In genomic region chr6:87085026-87085425, GRCm38 (mm10) we compare ENCODE assay signal across 18 mouse cellular contexts. TPM values are rescaled to one million over a fixed set of nuclear protein-coding genes. Genes with fewer than 3 reads are reported as not detected.
DNase-seq lines count a peak whose midpoint lies in the region; ATAC-seq and TF ChIP-seq lines count a peak whose summit lies in the region.
"Had no signal": no experiment of that assay in that cellular context is flagged by ENCODE, and none has a peak within 500 bp of the region (broad histone marks: within the 10 kb centered on the region; RNA-seq: fewer than 3 reads in every experiment).

No protein-coding gene starts in this region.

- H3K9me3 ChIP-seq in G1E (replicated peaks) = no peaks in the 10 kb centered on the region
- no peaks in the 10 kb centered on the region for H3K9me3 ChIP-seq in intestine, postnatal 0 days (ENCODE audit: control insufficient read depth)
- H3K9me3 ChIP-seq in liver, postnatal 0 days (ENCODE audit: low read length) = no peaks in the 10 kb centered on the region
- no peaks in the 10 kb centered on the region for H3K9me3 ChIP-seq in hindbrain, embryonic 14.5 days (ENCODE audit: control insufficient read depth, low read length)
- H3K9me3 ChIP-seq in forebrain, postnatal 0 days (ENCODE audit: low read length) = no peaks in the 10 kb centered on the region
- H3K9me3 ChIP-seq: hindbrain, embryonic 12.5 days; midbrain, embryonic 13.5 days had no signal

- WGBS in intestine, postnatal 0 days = 36% methylated on average over 6 of the region's 6 CpGs
- 49% methylated on average over 6 of the region's 6 CpGs for WGBS in liver, postnatal 0 days (ENCODE audit: insufficient replicate concordance)
- WGBS in hindbrain, embryonic 14.5 days = 91% methylated on average over 6 of the region's 6 CpGs
- 91% methylated on average over 6 of the region's 6 CpGs for WGBS in forebrain, postnatal 0 days

- peak; percentile 93 for TF ChIP-seq EP300 in liver, postnatal 0 days (IDR thresholded peaks at IDR 0.05; ENCODE audit: low read depth)

- peak; percentile 93 for ATAC-seq in G1E (ENCODE audit: extremely low read depth, insufficient number of reproducible peaks, low FRiP score, poor library complexity, severe bottlenecking)
- peak; percentile 63 for ATAC-seq in intestine, postnatal 0 days
- peak; percentile 63 for ATAC-seq in liver, postnatal 0 days
- ATAC-seq in hindbrain, embryonic 14.5 days (ENCODE audit: low FRiP score) = no peak
- no peak for ATAC-seq in forebrain, postnatal 0 days
- ATAC-seq: midbrain, embryonic 13.5 days had no signal

- H3K9ac ChIP-seq in intestine, postnatal 0 days (ENCODE audit: low read depth, low read length) = no peak overlapping the region
- H3K9ac ChIP-seq in liver, postnatal 0 days (replicated peaks) = no peak overlapping the region
- no peak overlapping the region for H3K9ac ChIP-seq in hindbrain, embryonic 14.5 days
- H3K9ac ChIP-seq in forebrain, postnatal 0 days = no peak overlapping the region
- H3K9ac ChIP-seq: hindbrain, embryonic 12.5 days; lung, embryonic 14.5 days; midbrain, embryonic 13.5 days had no signal

- no peak overlapping the region for H3K4me2 ChIP-seq in intestine, postnatal 0 days (replicated peaks; ENCODE audit: low read depth)
- no peak overlapping the region for H3K4me2 ChIP-seq in liver, postnatal 0 days (ENCODE audit: low read depth, low read length)
- H3K4me2 ChIP-seq in hindbrain, embryonic 14.5 days (replicated peaks) = no peak overlapping the region
- H3K4me2 ChIP-seq in forebrain, postnatal 0 days (ENCODE audit: low read depth) = no peak overlapping the region
- H3K4me2 ChIP-seq: hindbrain, embryonic 12.5 days; lung, embryonic 14.5 days; midbrain, embryonic 13.5 days had no signal

- peak; percentile 71 for DNase-seq in G1E (ENCODE audit: low spot score)
- peak; percentile 61 for DNase-seq in MN1 (ENCODE audit: low spot score)
- peak; percentile 28 for DNase-seq in liver, postnatal 0 days
- DNase-seq in urinary bladder, adult 2 months (ENCODE audit: low spot score) = no peak
- DNase-seq in hindbrain, embryonic 14.5 days (ENCODE audit: low spot score) = no peak
- no peak for DNase-seq in gastrocnemius, postnatal 14 days
- no peak for DNase-seq in forebrain, postnatal 0 days
- DNase-seq: adrenal gland, adult 8-10 months; cerebellum, adult 18-20 months; kidney, postnatal 10 days; lung, embryonic 14.5 days; thymus, postnatal 36 days had no signal

- peaks cover 81% of the 10 kb centered on the region for H3K4me1 ChIP-seq in G1E (ENCODE audit: insufficient read depth, low read depth, low read length)
- H3K4me1 ChIP-seq in intestine, postnatal 0 days (replicated peaks; ENCODE audit: control insufficient read depth, insufficient read depth, low read length) = no peaks in the 10 kb centered on the region
- no peaks in the 10 kb centered on the region; the same call in 1 of the 2 replicates for H3K4me1 ChIP-seq in liver, postnatal 0 days (ENCODE audit: insufficient read depth)
- no peaks in the 10 kb centered on the region for H3K4me1 ChIP-seq in hindbrain, embryonic 14.5 days (replicated peaks; ENCODE audit: control insufficient read depth, insufficient read depth, low read length)
- no peaks in the 10 kb centered on the region for H3K4me1 ChIP-seq in forebrain, postnatal 0 days (ENCODE audit: insufficient read depth)
- H3K4me1 ChIP-seq: hindbrain, embryonic 12.5 days; midbrain, embryonic 13.5 days had no signal

- H3K27ac ChIP-seq in intestine, postnatal 0 days (ENCODE audit: low read depth, low read length) = peak overlapping the region; percentile 36; the same call in 1 of the 2 replicates
- no peak overlapping the region for H3K27ac ChIP-seq in liver, postnatal 0 days (ENCODE audit: low read depth)
- no peak overlapping the region for H3K27ac ChIP-seq in hindbrain, embryonic 14.5 days
- no peak overlapping the region for H3K27ac ChIP-seq in forebrain, postnatal 0 days (ENCODE audit: low read depth, low read length)
- H3K27ac ChIP-seq: hindbrain, embryonic 12.5 days; midbrain, embryonic 13.5 days had no signal

- intact Hi-C loops in gastrocnemius, postnatal 14 days (cut with DNase I; ENCODE audit: low total_unique reads) = no loop called here

- peaks cover 91% of the 10 kb centered on the region for H3K36me3 ChIP-seq in G1E (replicated peaks)
- peaks cover 89% of the 10 kb centered on the region for H3K36me3 ChIP-seq in intestine, postnatal 0 days (ENCODE audit: control insufficient read depth, insufficient read depth)
- peaks cover 52% of the 10 kb centered on the region for H3K36me3 ChIP-seq in liver, postnatal 0 days (replicated peaks; ENCODE audit: insufficient read depth, low read length)
- H3K36me3 ChIP-seq in hindbrain, embryonic 14.5 days (replicated peaks; ENCODE audit: control insufficient read depth, insufficient read depth) = peaks cover 97% of the 10 kb centered on the region
- peaks cover 84% of the 10 kb centered on the region for H3K36me3 ChIP-seq in forebrain, postnatal 0 days (ENCODE audit: insufficient read depth)

- TF ChIP-seq CTCF in G1E (IDR thresholded peaks at IDR 0.05; ENCODE audit: low read depth, low read length) = no peak
- no peak for TF ChIP-seq CTCF in intestine, postnatal 0 days (IDR thresholded peaks at IDR 0.05; ENCODE audit: low read depth)
- no peak for TF ChIP-seq CTCF in liver, postnatal 0 days (IDR thresholded peaks at IDR 0.05; ENCODE audit: low read depth)
- TF ChIP-seq CTCF in forebrain, postnatal 0 days (IDR thresholded peaks at IDR 0.05; ENCODE audit: low read depth) = no peak

- H3K27me3 ChIP-seq in G1E (ENCODE audit: insufficient read depth, low read length) = no peaks in the 10 kb centered on the region
- no peaks in the 10 kb centered on the region for H3K27me3 ChIP-seq in intestine, postnatal 0 days (replicated peaks; ENCODE audit: control insufficient read depth, insufficient read depth, low read length)
- H3K27me3 ChIP-seq in liver, postnatal 0 days (ENCODE audit: insufficient read depth, low read length) = no peaks in the 10 kb centered on the region
- no peaks in the 10 kb centered on the region for H3K27me3 ChIP-seq in hindbrain, embryonic 14.5 days (ENCODE audit: control insufficient read depth, insufficient read depth, low read length)
- H3K27me3 ChIP-seq in forebrain, postnatal 0 days (ENCODE audit: insufficient read depth, low read length) = no peaks in the 10 kb centered on the region
- H3K27me3 ChIP-seq: hindbrain, embryonic 12.5 days; midbrain, embryonic 13.5 days had no signal

- no peak overlapping the region; the same call in 1 of the 2 replicates for H3K4me3 ChIP-seq in G1E (ENCODE audit: low read depth, low read length)
- no peak overlapping the region for H3K4me3 ChIP-seq in intestine, postnatal 0 days (ENCODE audit: low read depth, low read length)
- H3K4me3 ChIP-seq in liver, postnatal 0 days (ENCODE audit: low read depth, low read length) = no peak overlapping the region
- no peak overlapping the region for H3K4me3 ChIP-seq in hindbrain, embryonic 14.5 days (replicated peaks; ENCODE audit: low read length)
- no peak overlapping the region for H3K4me3 ChIP-seq in forebrain, postnatal 0 days (ENCODE audit: low read depth, low read length)
- H3K4me3 ChIP-seq: hindbrain, embryonic 12.5 days; midbrain, embryonic 13.5 days had no signal

RNA-seq across cellular contexts. Expression of gene D6Ertd527e, which starts 19.5 kb away (rescaled TPM):
- total RNA-seq in G1E (2014; fragmentation: Nextera tagmentation) = not detected in 2 replicates
- 0.06 and 0.16 TPM in 2 replicates for total RNA-seq in G1E (2017)
- polyA plus RNA-seq in G1E (2012) = 0.14 TPM in 1 of 2 replicates, not detected in the other
- polyA plus RNA-seq in intestine, postnatal 0 days (2015; fragmentation: Nextera tagmentation; extraction: Ambion mirVana) = 0.18 and 0.25 TPM in 2 replicates
- polyA plus RNA-seq in liver, postnatal 0 days (2015; fragmentation: Nextera tagmentation; extraction: Ambion mirVana) = not detected in 2 replicates
- polyA plus RNA-seq in urinary bladder, adult 2 months (2012; rRNA removed) = 0.22 and 0.31 TPM in 2 replicates
- 0.13 and 0.21 TPM in 2 replicates for polyA plus RNA-seq in hindbrain, embryonic 14.5 days (2014; fragmentation: Nextera tagmentation; extraction: Ambion mirVana)
- not detected for total RNA-seq in gastrocnemius, postnatal 14 days (2021)
- not detected in 2 replicates for total RNA-seq in forebrain, postnatal 0 days (2014; rRNA removed)
- polyA plus RNA-seq in forebrain, postnatal 0 days (2015; fragmentation: Nextera tagmentation; extraction: Ambion mirVana) = 0.07 and 0.10 TPM in 2 replicates
- total RNA-seq: ES-E14; layer of hippocampus, adult 8-10 months had no signal
- polyA plus RNA-seq: heart, embryonic 14.5 days had no signal

RNA-seq across cellular contexts. Expression of gene Gfpt1, which starts 42.4 kb away (rescaled TPM):
- total RNA-seq in G1E (2014; fragmentation: Nextera tagmentation) (195 and 196 TPM in 2 replicates), G1E (2017) (87.2 and 99.2 TPM in 2 replicates)
- 46.1 and 78.7 TPM in 2 replicates for polyA plus RNA-seq in G1E (2012)
- polyA plus RNA-seq in intestine, postnatal 0 days (2015; fragmentation: Nextera tagmentation; extraction: Ambion mirVana) = 17.5 and 18.8 TPM in 2 replicates
- polyA plus RNA-seq in liver, postnatal 0 days (2015; fragmentation: Nextera tagmentation; extraction: Ambion mirVana) = 3.6 and 4.1 TPM in 2 replicates
- polyA plus RNA-seq in urinary bladder, adult 2 months (2012; rRNA removed) = 23.2 and 25.1 TPM in 2 replicates
- 26.9 and 28.8 TPM in 2 replicates for polyA plus RNA-seq in hindbrain, embryonic 14.5 days (2014; fragmentation: Nextera tagmentation; extraction: Ambion mirVana)
- total RNA-seq in gastrocnemius, postnatal 14 days (2021) = 10 to 100 TPM; 29.3 to 32.6 TPM
- 34.0 and 43.0 TPM in 2 replicates for total RNA-seq in forebrain, postnatal 0 days (2014; rRNA removed)
- polyA plus RNA-seq in forebrain, postnatal 0 days (2015; fragmentation: Nextera tagmentation; extraction: Ambion mirVana) = 12.5 and 16.5 TPM in 2 replicates

Comparison
In these comparisons a context has a peak if more than half of its experiments do, and no peak if none do; other contexts are left out.
1. ATAC-seq: peak in G1E (single experiment), intestine, postnatal 0 days (single experiment) and liver, postnatal 0 days (single experiment); none in hindbrain, embryonic 14.5 days (single experiment) and forebrain, postnatal 0 days (single experiment).
2. DNase-seq: peak in G1E (single experiment), MN1 (single experiment) and liver, postnatal 0 days (single experiment); none in urinary bladder, adult 2 months (single experiment), hindbrain, embryonic 14.5 days (single experiment), gastrocnemius, postnatal 14 days (single experiment) and forebrain, postnatal 0 days (single experiment).